Mouse (Mus musculus) lung, postnatal 10 days (tissue): Measurements from ENCODE around the gene Pik3c2g.

Experiments
- DNase-seq: peaks from one replicate; pipeline ENCODE4 v3.0.0; 2021

Pik3c2g gene

GRCm38 (mm10) chr6:139841272-139841671 is 254.3 kb downstream of the Pik3c2g start:
- DNase-seq = peak; percentile 46

DNA sequence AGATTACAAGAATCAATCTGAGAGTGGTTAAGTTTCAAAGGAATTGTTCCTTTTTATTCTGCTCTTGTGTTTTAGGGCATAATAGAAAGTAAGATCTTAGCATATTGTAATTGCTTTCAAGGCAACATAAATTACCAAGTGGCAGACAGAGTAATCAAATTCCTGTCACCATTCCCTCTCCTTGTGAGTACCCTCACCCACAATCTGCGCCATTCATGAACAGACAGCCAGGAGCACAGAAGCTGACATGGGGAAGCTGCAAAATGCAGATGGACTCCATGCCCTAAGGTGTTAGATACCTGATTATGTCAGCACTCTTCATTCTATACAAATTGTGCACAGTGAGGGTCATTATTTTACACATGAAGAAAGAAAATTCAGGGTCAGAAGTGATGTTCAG is 255.6 kb downstream of the Pik3c2g start:
- DNase-seq = no peak

DNA sequence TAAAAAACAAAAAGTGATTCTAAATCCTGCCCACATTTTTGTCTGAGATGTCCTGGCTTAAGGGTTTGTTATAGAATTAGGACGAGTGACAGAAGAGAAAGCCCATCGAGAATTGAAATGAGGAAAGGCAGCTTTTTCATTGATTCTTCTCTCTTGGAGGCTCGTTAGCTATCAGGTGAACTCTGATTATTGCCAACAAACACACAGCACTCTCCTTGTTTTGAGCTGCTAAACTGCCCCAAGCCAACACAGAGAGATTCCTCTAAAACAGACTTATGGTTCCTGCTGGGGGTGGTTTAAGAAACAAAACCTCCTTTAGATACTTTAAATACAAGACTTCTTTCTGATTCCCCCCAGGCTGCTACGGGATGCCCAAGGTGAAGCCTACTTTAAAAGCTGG is 256.5 kb downstream of the Pik3c2g start:
- no peak for DNase-seq

GRCm38 (mm10) chr6:139846889-139847544 is 260.0 kb downstream of the Pik3c2g start:
- DNase-seq = no peak

- DNase-seq = no peak
Measured at GRCm38 (mm10) chr6:139849931-139850330, 262.9 kb downstream of the Pik3c2g start.

GRCm38 (mm10) chr6:139851705-139852603 is 264.9 kb downstream of the Pik3c2g start:
- DNase-seq = no peak

DNA sequence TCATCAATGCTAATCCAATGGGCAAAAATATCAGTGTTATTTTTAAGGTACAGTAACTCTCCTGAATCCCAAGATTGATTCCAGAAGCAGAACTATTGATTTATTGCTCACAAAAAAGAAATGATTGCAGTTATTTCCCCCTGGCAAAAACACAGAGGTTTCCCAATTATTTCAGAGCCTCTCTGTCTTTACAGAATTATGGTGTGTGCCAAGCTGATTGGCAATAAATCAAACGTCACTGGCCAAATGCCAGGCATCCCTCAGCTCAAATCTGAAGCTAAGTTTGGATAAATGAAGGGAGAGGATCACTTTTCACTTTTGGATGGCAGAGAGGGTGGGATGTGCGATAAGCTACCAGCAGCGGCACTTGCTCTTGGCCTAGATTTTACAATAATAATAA is 265.8 kb downstream of the Pik3c2g start:
- no peak for DNase-seq

- DNase-seq = no peak
Measured at GRCm38 (mm10) chr6:139860141-139860540, 273.1 kb downstream of the Pik3c2g start.

GRCm38 (mm10) chr6:139861534-139861933 is 274.5 kb downstream of the Pik3c2g start:
- DNase-seq = no peak

- no peak for DNase-seq
Measured at GRCm38 (mm10) chr6:139865059-139865673, 278.1 kb downstream of the Pik3c2g start.

DNA sequence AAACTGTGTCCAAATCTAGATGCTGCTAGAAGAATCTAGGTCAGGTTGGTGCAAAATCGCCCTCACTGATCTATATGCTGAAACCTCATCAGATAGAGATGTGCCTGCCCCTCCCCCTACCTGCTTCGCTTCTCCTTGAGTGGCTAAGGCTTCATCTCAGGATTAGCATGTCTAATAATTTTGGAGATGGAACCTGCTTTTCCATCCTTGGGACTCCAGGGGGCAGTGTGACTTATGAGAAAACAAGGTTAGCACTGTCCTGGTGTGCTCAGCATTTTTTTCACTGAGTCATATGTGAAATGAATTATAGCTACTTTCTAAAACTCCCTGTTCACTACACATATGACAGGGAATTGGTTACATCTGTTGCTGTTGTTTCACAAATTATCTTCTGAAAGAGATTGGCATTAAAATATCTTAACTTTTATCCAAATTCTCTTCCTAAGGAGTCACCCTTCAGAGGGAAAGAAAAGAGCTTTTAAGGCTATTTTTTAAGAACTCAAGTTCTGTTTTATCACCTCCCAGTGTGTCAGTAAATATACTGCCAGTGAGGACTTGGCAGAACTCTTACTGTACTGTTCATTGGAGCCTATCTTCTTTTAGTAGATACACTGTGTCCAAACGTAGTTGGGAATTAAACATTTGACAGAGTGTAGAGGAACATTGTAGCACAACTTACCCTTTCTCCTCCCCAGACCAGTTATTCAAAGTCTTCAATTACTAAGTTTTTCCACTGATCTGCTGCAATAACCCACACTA is 287.6 kb downstream of the Pik3c2g start:
- DNase-seq = peak; percentile 57

DNA sequence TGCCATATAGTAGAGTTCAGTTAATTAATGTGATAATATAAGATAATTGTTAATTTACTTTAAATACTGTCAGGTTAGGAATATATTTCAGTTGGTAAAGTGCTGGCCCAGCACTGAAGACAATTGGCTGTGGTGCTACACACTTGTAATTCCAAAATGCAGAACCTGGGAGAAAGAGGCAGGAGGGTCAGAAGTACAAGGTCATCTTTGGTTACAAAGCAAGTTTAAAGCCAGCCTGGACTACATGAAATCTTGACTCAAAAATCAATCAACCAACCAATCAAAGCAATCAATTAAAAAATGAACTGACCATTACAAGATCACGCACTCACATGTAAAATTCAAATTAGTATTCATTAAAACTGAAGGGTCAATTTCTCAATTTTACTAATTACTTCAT is 289.7 kb downstream of the Pik3c2g start:
- DNase-seq = no peak

- DNase-seq = no peak
Measured at GRCm38 (mm10) chr6:139877476-139878361, 290.7 kb downstream of the Pik3c2g start.

DNA sequence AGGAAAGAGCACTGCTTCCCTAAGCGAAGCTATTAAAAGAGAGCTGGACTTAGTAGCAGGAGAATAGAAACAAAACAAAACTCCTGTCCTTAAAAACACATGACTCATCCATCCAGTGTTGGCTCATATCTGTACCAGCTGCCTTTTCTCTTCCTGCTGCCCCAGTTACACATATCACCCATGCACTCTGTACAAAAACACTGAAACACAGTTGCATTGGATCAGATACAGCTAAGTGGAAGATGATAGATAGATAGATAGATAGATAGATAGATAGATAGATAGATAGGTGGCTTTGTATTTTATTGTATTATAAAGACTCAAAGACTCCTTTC is 291.3 kb downstream of the Pik3c2g start:
- DNase-seq = peak; percentile 25

- DNase-seq = no peak
Measured at GRCm38 (mm10) chr6:139882076-139882475, 295.1 kb downstream of the Pik3c2g start.

DNA sequence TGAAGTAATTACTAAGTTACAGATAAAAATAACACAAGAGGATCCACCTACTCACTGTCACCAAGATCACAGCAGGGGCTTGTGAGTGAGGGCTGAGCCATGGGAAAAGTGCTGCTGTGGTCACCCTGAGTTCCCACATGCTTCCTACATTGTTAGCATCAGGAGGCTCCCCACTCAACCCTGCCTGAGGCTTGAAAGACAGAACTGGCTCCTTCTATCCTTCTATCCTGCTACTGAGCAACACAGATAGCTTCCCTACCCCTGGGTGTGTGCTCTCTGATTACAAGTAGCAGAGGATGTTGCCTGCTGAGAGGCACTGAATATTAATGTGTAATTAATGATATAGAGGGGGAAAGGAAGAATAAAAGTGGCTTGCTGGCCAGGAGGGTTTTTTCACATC is 300.2 kb downstream of the Pik3c2g start:
- DNase-seq = no peak

- DNase-seq = no peak
Measured at GRCm38 (mm10) chr6:139895637-139896036, 308.6 kb downstream of the Pik3c2g start.

- DNase-seq = no peak
Measured at GRCm38 (mm10) chr6:139899630-139900151, 312.7 kb downstream of the Pik3c2g start.

- DNase-seq = no peak
Measured at GRCm38 (mm10) chr6:139901801-139902200, 314.8 kb downstream of the Pik3c2g start.

DNA sequence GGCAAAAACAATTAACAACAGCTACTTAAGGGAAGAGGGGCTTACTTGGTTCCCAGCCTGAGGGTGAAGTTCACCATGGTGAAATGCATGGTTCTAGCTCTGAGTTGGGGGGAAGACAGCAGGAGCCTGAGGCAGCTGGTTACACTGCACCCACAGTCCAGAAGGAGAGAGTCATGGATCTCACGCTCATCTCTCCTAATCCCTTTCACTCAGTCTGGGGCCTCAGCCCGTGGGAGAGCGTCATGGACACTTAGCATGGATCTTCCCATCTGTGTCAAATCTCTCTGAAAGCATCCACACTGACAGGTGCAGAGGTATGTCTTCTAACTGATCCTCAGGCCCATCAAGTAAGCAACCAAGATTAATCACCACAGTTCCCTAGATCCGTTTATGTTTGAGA is 320.1 kb downstream of the Pik3c2g start:
- no peak for DNase-seq

DNA sequence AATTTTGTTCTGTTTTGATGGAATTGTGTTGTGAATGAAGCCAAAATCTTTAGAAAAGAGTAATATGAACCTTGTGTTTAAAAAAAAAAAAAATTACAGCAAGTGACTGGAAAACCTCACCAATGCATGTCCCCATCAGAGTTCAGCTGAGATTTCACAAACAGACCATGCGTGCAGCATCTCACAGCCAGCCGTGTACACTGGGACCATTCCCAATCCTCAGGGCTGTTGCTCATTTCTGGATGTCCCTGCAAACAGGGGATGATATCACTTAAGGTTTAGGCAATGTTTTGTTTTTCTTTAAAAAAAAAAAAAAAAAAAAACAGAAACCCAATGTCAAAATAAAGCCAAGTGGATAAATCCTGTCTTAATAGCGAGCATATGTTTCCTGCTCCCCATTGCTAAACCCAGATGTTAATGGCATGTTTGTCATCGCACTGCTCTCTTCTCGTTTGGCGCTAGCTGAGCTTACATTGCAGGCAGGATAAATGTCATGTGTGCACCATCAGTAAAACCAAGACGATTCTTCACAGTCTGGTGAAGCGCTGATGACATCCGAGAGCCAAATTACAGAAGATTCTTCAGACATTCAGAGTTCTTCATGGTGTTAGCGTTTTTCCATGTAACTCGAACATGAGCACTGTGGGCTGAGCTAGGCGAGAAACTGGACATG is 322.1 kb downstream of the Pik3c2g start:
- peak; percentile 18 for DNase-seq
